Mouse (Mus musculus) mature B cell (primary cell): ENCODE results near the gene Pcmtd2.
"Not testable (repeated sequence)": the region's sequence is repeated elsewhere in the genome, so short reads cannot be mapped to it uniquely, and the experiment has no call there.

Source experiments
- in situ Hi-C: fragments of 300-500 bp; cut with MboI; formaldehyde crosslinking; loops from 2 replicates; pipeline ENCODE4 v1.14.3; 2019

Pcmtd2 gene

GRCm38 (mm10) chr2:181837372-181838292 lies at the start of gene Pcmtd2:
Gene Pcmtd2, plus strand, starts transcription at chr2:181837854.
- in situ Hi-C loops = no loop called here

- in situ Hi-C loops = no loop called here
Observed at GRCm38 (mm10) chr2:181789396-181789795, 48.3 kb upstream of the Pcmtd2 start.

GRCm38 (mm10) chr2:181793186-181793585 lies 44.5 kb upstream of the Pcmtd2 start:
- in situ Hi-C loops = not testable (repeated sequence)

GRCm38 (mm10) chr2:181795641-181796130 lies 42.0 kb upstream of the Pcmtd2 start:
- in situ Hi-C loops = no loop called here

- in situ Hi-C loops = no loop called here
Observed at GRCm38 (mm10) chr2:181797672-181798071, 40.0 kb upstream of the Pcmtd2 start.

GRCm38 (mm10) chr2:181829032-181829650 lies 8.5 kb upstream of the Pcmtd2 start:
- in situ Hi-C loops = no loop called here

GRCm38 (mm10) chr2:181832745-181833144 lies 4.9 kb upstream of the Pcmtd2 start:
- in situ Hi-C loops = no loop called here

GRCm38 (mm10) chr2:181838293-181838680 lies 633 bp downstream of the Pcmtd2 start:
- in situ Hi-C loops = no loop called here

- in situ Hi-C loops = no loop called here
Observed at GRCm38 (mm10) chr2:181845709-181846394, 8.2 kb downstream of the Pcmtd2 start.

GRCm38 (mm10) chr2:181863791-181864535 lies 26.3 kb downstream of the Pcmtd2 start, which contains the start of gene Polr3k:
Gene Polr3k, plus strand, starts transcription at chr2:181864337.
- in situ Hi-C loops = no loop called here

GRCm38 (mm10) chr2:181864536-181864860 lies 26.8 kb downstream of the Pcmtd2 start:
- in situ Hi-C loops = no loop called here

- in situ Hi-C loops = no loop called here
Observed at GRCm38 (mm10) chr2:181866931-181867330, 29.3 kb downstream of the Pcmtd2 start.

- in situ Hi-C loops = no loop called here
Observed at GRCm38 (mm10) chr2:181871039-181871438, 33.4 kb downstream of the Pcmtd2 start.

- in situ Hi-C loops = no loop called here
Observed at GRCm38 (mm10) chr2:181878903-181879302, 41.2 kb downstream of the Pcmtd2 start.

GRCm38 (mm10) chr2:181883022-181883749 lies 45.5 kb downstream of the Pcmtd2 start:
- in situ Hi-C loops = no loop called here
